In the genomic region with DNA sequence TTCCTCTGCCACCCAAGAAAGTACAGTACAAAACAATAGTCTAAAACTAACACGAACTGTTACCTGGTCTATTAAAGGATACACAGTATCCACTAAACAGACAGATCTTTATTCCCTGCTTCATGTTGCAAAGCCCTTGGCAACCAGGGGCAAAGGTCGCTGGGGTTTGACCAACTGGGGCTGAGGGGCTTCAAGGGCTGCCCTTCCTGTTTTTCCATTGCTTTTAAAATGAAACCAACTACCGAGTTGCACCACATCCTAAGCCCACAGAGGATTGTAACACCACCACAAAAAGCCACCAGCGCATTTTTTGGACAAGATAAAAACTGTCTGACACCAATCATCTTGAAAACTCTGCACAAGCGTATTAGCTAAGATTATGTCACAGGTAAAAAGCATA, we compare ENCODE assay signal across 15 mouse cellular contexts.
"Had no signal": no experiment of that assay in that cellular context is flagged by ENCODE, and none has a peak within 500 bp of the region (broad histone marks: within the 10 kb centered on the region; RNA-seq: fewer than 3 reads in every experiment).

No protein-coding gene starts in this region.

- H3K4me1 ChIP-seq: intestine, embryonic 15.5 days; stomach, embryonic 15.5 days had no signal

- DNase-seq: kidney, adult 18-20 months; kidney, postnatal 14 days; liver; lung, adult 2 months; lung, postnatal 36 days; retina, postnatal 1 day; thymus, adult 2 months; thymus, postnatal 25 days had no signal

- H3K36me3 ChIP-seq: intestine, embryonic 15.5 days; midbrain, embryonic 15.5 days; neural tube, embryonic 12.5 days had no signal

- H3K4me3 ChIP-seq: intestine, embryonic 15.5 days; limb, embryonic 12.5 days; midbrain, embryonic 15.5 days; neural tube, embryonic 12.5 days; stomach, embryonic 15.5 days had no signal

- H3K27me3 ChIP-seq: intestine, embryonic 15.5 days; limb, embryonic 12.5 days; midbrain, embryonic 15.5 days; neural tube, embryonic 12.5 days; stomach, embryonic 15.5 days had no signal

- ATAC-seq: intestine, embryonic 15.5 days; lung, postnatal 0 days; midbrain, embryonic 15.5 days had no signal

- H3K4me2 ChIP-seq: intestine, embryonic 15.5 days; limb, embryonic 12.5 days; midbrain, embryonic 15.5 days; neural tube, embryonic 12.5 days; stomach, embryonic 15.5 days had no signal

- H3K9me3 ChIP-seq: intestine, embryonic 15.5 days; limb, embryonic 12.5 days; midbrain, embryonic 15.5 days; neural tube, embryonic 12.5 days; stomach, embryonic 15.5 days had no signal

- H3K9ac ChIP-seq: intestine, embryonic 15.5 days; limb, embryonic 12.5 days; liver, embryonic 14.5 days; midbrain, embryonic 15.5 days; neural tube, embryonic 12.5 days; stomach, embryonic 15.5 days had no signal

- H3K27ac ChIP-seq: intestine, embryonic 15.5 days; limb, embryonic 12.5 days; liver, embryonic 14.5 days; midbrain, embryonic 15.5 days; neural tube, embryonic 12.5 days; stomach, embryonic 15.5 days had no signal
